Mouse (Mus musculus) activated CD4-positive, CD25-positive, alpha-beta regulatory T cell, adult 9 weeks (primary cell): ENCODE measurements around the gene Kif5c. TPM values are rescaled to one million over a fixed set of nuclear protein-coding genes. Genes with fewer than 3 reads are reported as not detected.

Experiments
- polyA plus RNA-seq: library from polyadenylated mRNA; unstranded; fragments of 100-300 nt; shearing (Covaris generic); gene quantifications from one replicate; pipeline ENCODE4 v1.2.1, GENCODE M21; 2017

Kif5c gene
- polyA plus RNA-seq: 2.5 TPM

GRCm38 (mm10) chr2:49618829-49619718, at the start of gene Kif5c:
Gene Kif5c, plus strand, starts transcription at chr2:49619298.

GRCm38 (mm10) chr2:49787376-49788050, 168.4 kb downstream of the Kif5c start, which contains the start of gene Lypd6b:
Gene Lypd6b, plus strand, starts transcription at chr2:49787688.

Other genes starting within 250 kb of the Kif5c start
- 6.1 TPM for gene Epc2, start 167.8 kb upstream of the Kif5c start, polyA plus RNA-seq
- 0.71 TPM for gene Lypd6b, start 168.4 kb downstream of the Kif5c start, polyA plus RNA-seq